Mouse (Mus musculus): ENCODE data around the gene Tusc2. TPM values are rescaled to one million over a fixed set of nuclear protein-coding genes. Genes with fewer than 3 reads are reported as not detected.

The Tusc2 gene
- total RNA-seq, 2 experiments from 2014 or later: 26.1 to 27.2 TPM

DNA sequence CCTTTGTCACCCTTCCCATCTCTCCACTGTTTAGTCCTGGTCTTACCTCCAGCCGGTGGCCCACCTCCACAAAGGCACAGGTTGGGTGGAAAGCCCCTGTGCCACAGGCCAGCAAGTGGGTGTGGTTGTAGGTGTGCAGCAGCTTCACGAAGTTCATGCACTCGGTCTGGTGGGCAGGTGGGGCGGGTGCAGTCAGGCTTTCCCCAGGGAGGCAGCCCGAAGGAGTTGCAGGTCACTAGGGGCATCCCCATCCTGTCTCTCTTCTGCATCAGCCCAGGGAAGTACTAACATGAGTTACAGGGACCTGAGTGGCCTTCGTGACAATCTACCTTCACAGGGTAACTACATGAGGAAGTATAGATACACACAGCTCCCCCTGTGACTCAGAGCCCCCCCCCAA lies 40.2 kb downstream of the Tusc2 start:
- no peak for ATAC-seq (replicated peaks; ENCODE audit: low FRiP score, low TSS enrichment, poor library complexity, severe bottlenecking)

GRCm38 (mm10) chr9:107605041-107605661 lies 42.1 kb downstream of the Tusc2 start:
- no peak for ATAC-seq (replicated peaks; ENCODE audit: low FRiP score, low TSS enrichment, poor library complexity, severe bottlenecking)

DNA sequence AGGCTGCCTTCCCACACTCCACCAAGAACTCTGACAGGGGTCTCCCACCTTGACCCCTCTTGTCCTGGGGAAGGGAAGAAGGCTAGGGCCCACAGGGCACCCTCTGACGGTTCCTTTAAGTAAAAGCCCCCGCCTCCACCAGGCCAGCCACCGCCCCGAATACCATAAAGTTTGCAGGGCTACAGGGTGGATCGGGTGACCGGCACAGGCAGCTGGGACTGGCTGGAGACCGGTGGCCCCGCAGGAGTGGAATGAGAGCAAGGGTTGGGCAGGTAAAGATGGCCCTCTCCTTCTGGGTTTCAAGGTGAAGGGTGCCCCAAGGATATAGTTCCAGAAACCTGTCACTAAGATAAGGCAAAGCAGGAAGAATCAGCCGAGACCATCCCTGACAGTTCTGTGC lies 43.5 kb downstream of the Tusc2 start:
- no peak for ATAC-seq (replicated peaks; ENCODE audit: low FRiP score, low TSS enrichment, poor library complexity, severe bottlenecking)

GRCm38 (mm10) chr9:107607036-107607435 lies 44.0 kb downstream of the Tusc2 start:
- ATAC-seq (replicated peaks; ENCODE audit: low FRiP score, low TSS enrichment, poor library complexity, severe bottlenecking): no peak

GRCm38 (mm10) chr9:107607653-107608245 lies 44.7 kb downstream of the Tusc2 start:
- no peak for ATAC-seq (replicated peaks; ENCODE audit: low FRiP score, low TSS enrichment, poor library complexity, severe bottlenecking)

DNA sequence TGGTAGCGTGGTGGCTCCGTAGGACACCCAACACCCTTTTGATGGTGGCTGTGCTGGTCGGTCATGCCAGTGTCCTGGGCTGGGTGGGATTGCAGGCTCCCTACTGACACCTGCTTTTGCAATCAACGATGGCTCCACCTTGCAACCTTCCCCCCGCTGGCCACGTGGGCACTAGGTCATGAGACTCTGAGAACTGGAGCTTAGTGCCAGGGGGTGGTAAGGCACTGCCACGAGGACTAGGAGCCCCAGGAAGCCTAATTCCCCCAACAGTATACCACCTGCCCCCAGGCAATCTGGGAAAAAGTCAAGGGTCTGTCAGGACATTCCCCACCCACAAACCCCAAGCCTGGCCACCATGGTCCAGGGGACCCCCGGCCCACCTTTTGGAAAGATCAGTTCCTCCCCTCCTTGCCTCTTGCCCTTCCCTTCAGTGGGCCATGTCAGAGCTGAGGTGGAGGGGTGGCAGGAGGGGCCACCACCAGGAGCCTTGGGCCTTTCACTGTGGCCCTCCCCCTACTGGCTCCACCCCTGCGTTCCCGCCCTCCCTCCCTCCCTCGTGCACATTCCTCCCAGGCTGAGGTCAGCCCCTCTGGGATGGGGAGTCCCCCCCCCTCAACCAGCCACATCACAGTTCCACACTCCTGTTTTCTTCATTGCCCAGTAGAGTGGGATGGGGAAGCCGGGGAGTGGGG lies 45.8 kb downstream of the Tusc2 start, which contains the start of gene Sema3b:
Gene Sema3b, minus strand, starts transcription at position 489 of the 692 bp plus-strand sequence.
- ATAC-seq (replicated peaks; ENCODE audit: low FRiP score, low TSS enrichment, poor library complexity, severe bottlenecking): no peak

- ATAC-seq (replicated peaks; ENCODE audit: low FRiP score, low TSS enrichment, poor library complexity, severe bottlenecking): no peak
Measured at GRCm38 (mm10) chr9:107609433-107609830, 46.4 kb downstream of the Tusc2 start.

DNA sequence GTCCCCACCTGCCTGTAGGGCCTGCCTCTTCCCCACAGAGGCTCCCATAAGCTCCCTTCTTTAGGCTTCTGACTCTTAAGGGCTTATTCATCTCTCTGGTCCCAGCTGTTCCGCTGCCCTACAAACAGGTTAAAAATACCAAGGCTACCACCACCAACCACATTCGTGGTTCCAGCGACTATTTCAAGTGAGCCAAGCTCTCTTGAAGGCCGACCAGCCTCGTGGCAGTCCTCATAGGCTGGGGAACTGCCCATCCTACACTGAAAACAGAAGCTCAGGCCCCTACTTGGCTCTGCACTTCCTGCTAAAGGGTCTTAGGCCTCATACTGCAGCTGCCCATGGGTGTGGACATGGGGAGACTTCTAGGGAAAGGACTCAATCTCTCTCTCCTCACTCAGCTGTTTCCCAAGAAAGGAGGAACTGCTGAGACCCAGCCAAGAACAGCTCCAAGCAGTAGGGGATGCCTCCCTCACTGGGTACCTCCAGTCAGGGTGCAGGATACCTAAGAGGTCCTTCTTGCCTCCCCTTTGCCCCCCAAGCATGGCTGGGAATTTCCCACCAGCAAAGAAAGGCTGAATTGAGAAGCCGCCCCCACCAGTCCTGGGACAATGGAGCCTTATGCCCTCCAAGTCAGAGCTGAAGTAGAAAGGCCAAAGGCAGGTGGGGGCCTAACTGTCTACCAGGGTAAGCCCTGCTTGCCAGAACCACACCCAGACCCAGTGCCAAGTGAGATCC lies 48.6 kb downstream of the Tusc2 start:
- no peak for ATAC-seq (replicated peaks; ENCODE audit: low FRiP score, low TSS enrichment, poor library complexity, severe bottlenecking)

DNA sequence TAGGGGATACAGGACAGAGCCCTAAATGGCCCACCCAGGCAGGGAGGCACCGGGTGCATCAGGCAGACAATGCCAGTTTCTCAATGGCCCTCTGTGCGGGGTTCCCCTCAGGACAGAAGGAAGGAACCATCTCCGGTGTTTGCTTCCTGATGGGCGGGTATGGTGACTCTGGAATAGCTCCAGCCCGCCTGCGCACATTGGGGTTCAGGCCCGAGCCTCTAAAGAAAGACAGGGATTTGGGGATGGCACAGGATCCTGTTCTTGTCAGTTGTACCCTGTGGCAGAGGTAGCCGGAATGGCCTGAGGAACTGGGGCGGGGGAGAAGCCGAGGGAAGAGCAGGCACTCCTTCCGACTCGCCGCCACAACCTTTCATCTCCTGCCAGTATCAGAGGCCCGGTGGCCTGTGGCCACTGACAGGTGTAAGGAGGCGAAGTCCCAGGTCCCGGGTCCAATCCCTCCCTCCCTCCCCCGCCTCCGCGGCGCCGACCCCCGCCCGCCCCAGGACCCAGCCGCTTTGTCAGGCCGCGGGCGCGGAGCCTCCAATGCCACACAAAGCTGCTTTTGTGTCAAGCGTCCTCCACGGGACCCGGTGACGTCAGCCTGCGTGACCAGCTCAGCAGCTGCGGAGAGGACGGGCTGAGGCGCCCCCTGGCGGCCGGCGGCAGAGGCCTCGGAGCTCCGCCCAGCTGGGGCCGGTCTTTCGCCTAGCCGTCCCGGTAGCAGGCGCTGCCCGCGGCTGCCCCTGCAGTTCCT lies 49.3 kb downstream of the Tusc2 start:
- ATAC-seq (replicated peaks; ENCODE audit: low FRiP score, low TSS enrichment, poor library complexity, severe bottlenecking): peak; percentile 88

DNA sequence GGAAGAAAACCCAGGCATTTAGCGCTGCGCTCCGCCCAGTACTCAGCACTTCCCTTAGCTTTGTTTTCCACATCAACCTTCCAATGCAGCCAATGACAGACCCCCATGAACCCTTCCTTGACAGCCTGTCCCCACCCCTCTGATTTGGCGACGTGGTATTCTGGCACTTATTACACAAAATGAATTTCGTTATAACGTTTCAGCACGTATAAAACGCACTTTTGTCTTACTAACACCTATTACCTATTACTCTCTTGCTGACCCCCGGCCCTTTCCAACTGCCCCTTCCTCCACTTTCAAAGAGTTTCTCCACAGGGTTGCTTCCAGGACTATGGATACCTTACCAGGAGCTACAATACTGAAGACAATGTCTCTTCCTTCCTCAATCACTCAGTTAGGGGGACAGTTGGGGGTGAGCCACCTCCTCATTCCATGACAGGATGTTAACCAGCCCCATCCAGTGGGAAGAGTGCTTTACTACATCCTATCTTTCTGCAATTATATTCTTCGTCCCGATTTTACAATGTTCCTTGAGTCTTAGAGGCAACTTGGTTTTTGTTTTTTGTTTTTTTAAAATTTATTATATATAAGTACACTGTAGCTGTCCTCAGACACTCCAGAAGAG lies 50.0 kb downstream of the Tusc2 start:
- ATAC-seq (replicated peaks; ENCODE audit: low FRiP score, low TSS enrichment, poor library complexity, severe bottlenecking): no peak

DNA sequence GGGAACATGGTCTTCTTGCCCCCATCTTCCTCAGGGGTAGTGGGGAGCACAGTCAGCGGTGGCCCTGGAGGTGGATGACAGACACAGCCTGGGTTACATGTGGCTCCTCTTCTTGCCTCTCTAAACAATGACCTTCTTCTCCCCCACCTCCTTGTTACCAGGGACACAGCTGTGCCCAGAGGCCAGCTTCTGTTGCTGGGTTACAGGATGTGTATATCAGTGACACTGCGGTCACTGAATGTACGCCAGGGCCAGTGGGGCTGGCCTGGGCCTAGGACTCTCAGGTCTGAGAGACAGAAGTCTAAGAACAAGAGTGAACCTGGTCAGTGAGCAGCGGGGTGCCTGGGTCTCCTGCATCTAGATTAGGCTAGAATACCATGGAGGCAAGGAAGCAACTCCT lies 52.0 kb downstream of the Tusc2 start:
- no peak for ATAC-seq (replicated peaks; ENCODE audit: low FRiP score, low TSS enrichment, poor library complexity, severe bottlenecking)

Other genes with a start within 250 kb of the Tusc2 start
- gene Hemk1, start 224.9 kb upstream of the Tusc2 start, total RNA-seq (2014; fragmentation: Nextera tagmentation): 5.8 and 18.8 TPM in 2 replicates
- 4.9 and 9.0 TPM in 2 replicates for gene Hemk1, start 224.9 kb upstream of the Tusc2 start, total RNA-seq (2017)
- not detected in 2 replicates for gene 6430571L13Rik, start 222.7 kb upstream of the Tusc2 start, total RNA-seq (2014; fragmentation: Nextera tagmentation)
- 0.47 TPM in 1 of 2 replicates, not detected in the other for gene 6430571L13Rik, start 222.7 kb upstream of the Tusc2 start, total RNA-seq (2017)
- gene Cacna2d2, start 163.6 kb upstream of the Tusc2 start, total RNA-seq (2014; fragmentation: Nextera tagmentation): 0.10 TPM in 1 of 2 replicates, not detected in the other
- not detected in 2 replicates for gene Cacna2d2, start 163.6 kb upstream of the Tusc2 start, total RNA-seq (2017)
- 15.0 and 18.4 TPM in 2 replicates for gene Tmem115, start 29.3 kb upstream of the Tusc2 start, total RNA-seq (2014; fragmentation: Nextera tagmentation)
- gene Tmem115, start 29.3 kb upstream of the Tusc2 start, total RNA-seq (2017): 13.3 and 15.7 TPM in 2 replicates
- gene Cyb561d2, start 21.1 kb upstream of the Tusc2 start, total RNA-seq (2014; fragmentation: Nextera tagmentation): 5.3 and 16.6 TPM in 2 replicates
- 14.5 and 15.0 TPM in 2 replicates for gene Cyb561d2, start 21.1 kb upstream of the Tusc2 start, total RNA-seq (2017)
- gene Nprl2, start 21.0 kb upstream of the Tusc2 start, total RNA-seq (2014; fragmentation: Nextera tagmentation): 14.8 and 19.1 TPM in 2 replicates
- 7.5 and 8.7 TPM in 2 replicates for gene Nprl2, start 21.0 kb upstream of the Tusc2 start, total RNA-seq (2017)
- not detected in 2 replicates for gene Zmynd10, start 16.0 kb upstream of the Tusc2 start, total RNA-seq (2014; fragmentation: Nextera tagmentation)
- gene Zmynd10, start 16.0 kb upstream of the Tusc2 start, total RNA-seq (2017): not detected in 2 replicates
- gene Rassf1, start 11.7 kb upstream of the Tusc2 start, total RNA-seq (2014; fragmentation: Nextera tagmentation): 24.6 and 29.3 TPM in 2 replicates
- gene Rassf1, start 11.7 kb upstream of the Tusc2 start, total RNA-seq (2017): 32.8 and 40.3 TPM in 2 replicates
- gene Hyal2, start 4.7 kb downstream of the Tusc2 start, total RNA-seq (2014; fragmentation: Nextera tagmentation): 7.6 and 23.6 TPM in 2 replicates
- gene Hyal2, start 4.7 kb downstream of the Tusc2 start, total RNA-seq (2017): 5.4 and 8.3 TPM in 2 replicates
- gene Hyal1, start 13.7 kb downstream of the Tusc2 start, total RNA-seq (2014; fragmentation: Nextera tagmentation): 1.1 and 5.9 TPM in 2 replicates
- gene Hyal1, start 13.7 kb downstream of the Tusc2 start, total RNA-seq (2017): 1.1 and 4.3 TPM in 2 replicates
- gene Naa80, start 15.6 kb downstream of the Tusc2 start, total RNA-seq (2014; fragmentation: Nextera tagmentation): 46.2 and 49.0 TPM in 2 replicates
- gene Naa80, start 15.6 kb downstream of the Tusc2 start, total RNA-seq (2017): 15.8 and 25.8 TPM in 2 replicates
- 5.1 and 9.4 TPM in 2 replicates for gene Hyal3, start 17.6 kb downstream of the Tusc2 start, total RNA-seq (2014; fragmentation: Nextera tagmentation)
- gene Hyal3, start 17.6 kb downstream of the Tusc2 start, total RNA-seq (2017): 0.61 and 3.3 TPM in 2 replicates
- 226 and 251 TPM in 2 replicates for gene Ifrd2, start 24.4 kb downstream of the Tusc2 start, total RNA-seq (2014; fragmentation: Nextera tagmentation)
- 103 and 192 TPM in 2 replicates for gene Ifrd2, start 24.4 kb downstream of the Tusc2 start, total RNA-seq (2017)
- gene Sema3b, start 46.0 kb downstream of the Tusc2 start, total RNA-seq (2014; fragmentation: Nextera tagmentation): 0.50 TPM in 1 of 2 replicates, not detected in the other
- not detected in 2 replicates for gene Sema3b, start 46.0 kb downstream of the Tusc2 start, total RNA-seq (2017)
- 204 and 225 TPM in 2 replicates for gene Gnai2, start 72.1 kb downstream of the Tusc2 start, total RNA-seq (2014; fragmentation: Nextera tagmentation)
- gene Gnai2, start 72.1 kb downstream of the Tusc2 start, total RNA-seq (2017): 215 and 228 TPM in 2 replicates
- gene Slc38a3, start 106.3 kb downstream of the Tusc2 start, total RNA-seq (2014; fragmentation: Nextera tagmentation): not detected in 2 replicates
- gene Slc38a3, start 106.3 kb downstream of the Tusc2 start, total RNA-seq (2017): not detected in 2 replicates
- gene Gnat1, start 116.5 kb downstream of the Tusc2 start, total RNA-seq (2014; fragmentation: Nextera tagmentation): not detected in 2 replicates
- 5.3 TPM in 1 of 2 replicates, not detected in the other for gene Gnat1, start 116.5 kb downstream of the Tusc2 start, total RNA-seq (2017)
- gene Sema3f, start 147.2 kb downstream of the Tusc2 start, total RNA-seq (2014; fragmentation: Nextera tagmentation): 0.94 TPM in 1 of 2 replicates, not detected in the other
- gene Sema3f, start 147.2 kb downstream of the Tusc2 start, total RNA-seq (2017): not detected in 2 replicates
- gene Rbm5, start 207.7 kb downstream of the Tusc2 start, total RNA-seq (2014; fragmentation: Nextera tagmentation): 172 and 186 TPM in 2 replicates
- gene Rbm5, start 207.7 kb downstream of the Tusc2 start, total RNA-seq (2017): 236 and 244 TPM in 2 replicates